Mouse (Mus musculus): Measurements from ENCODE around the gene Tmem200c. TPM values are rescaled to one million over a fixed set of nuclear protein-coding genes. Genes with fewer than 3 reads are reported as not detected.
A peak's percentile ranks its signal among the peaks of the same experiment; 100 is the strongest.

The Tmem200c gene
- total RNA-seq (2021), result 1 to 10 TPM; 6.0 to 7.0 TPM
- long read RNA-seq, result 0 reads

GRCm38 (mm10) chr17:68826323-68826722, at the start of gene Tmem200c:
Tmem200c (plus strand) TSS chr17:68826623.
- DNase-seq (ENCODE audit: low spot score in 2 of 2), result no peak

GRCm38 (mm10) chr17:68793741-68794140, 32.7 kb upstream of the Tmem200c start:
- no peak for DNase-seq (ENCODE audit: low spot score in 2 of 2)

- no peak for DNase-seq (ENCODE audit: low spot score in 2 of 2)
Observed at GRCm38 (mm10) chr17:68836655-68837012, 10.2 kb downstream of the Tmem200c start.

GRCm38 (mm10) chr17:68837013-68837858, 10.8 kb downstream of the Tmem200c start:
- DNase-seq (ENCODE audit: low spot score in 2 of 2), result peak; percentile 49 to 63

GRCm38 (mm10) chr17:68837859-68838194, 11.4 kb downstream of the Tmem200c start:
- no peak for DNase-seq (ENCODE audit: low spot score in 2 of 2)

GRCm38 (mm10) chr17:68839888-68840571, 13.6 kb downstream of the Tmem200c start:
- no peak for DNase-seq (ENCODE audit: low spot score in 2 of 2)

- DNase-seq (ENCODE audit: low spot score in 2 of 2), result peak in 1 of 2 experiments; percentile 15
Observed at GRCm38 (mm10) chr17:68840572-68840939, 14.1 kb downstream of the Tmem200c start.

- DNase-seq (ENCODE audit: low spot score in 2 of 2), result peak; percentile 70 to 80
Observed at GRCm38 (mm10) chr17:68841097-68841891, 14.9 kb downstream of the Tmem200c start.

GRCm38 (mm10) chr17:68841892-68842252, 15.4 kb downstream of the Tmem200c start:
- no peak for DNase-seq (ENCODE audit: low spot score in 2 of 2)

GRCm38 (mm10) chr17:68845931-68846330, 19.5 kb downstream of the Tmem200c start:
- peak in 1 of 2 experiments; percentile 24 for DNase-seq (ENCODE audit: low spot score in 2 of 2)

GRCm38 (mm10) chr17:68848739-68849138, 22.3 kb downstream of the Tmem200c start:
- DNase-seq (ENCODE audit: low spot score in 2 of 2), result no peak

- DNase-seq (ENCODE audit: low spot score in 2 of 2), result no peak
Observed at GRCm38 (mm10) chr17:68852171-68852966, 25.9 kb downstream of the Tmem200c start.

GRCm38 (mm10) chr17:68864175-68864574, 37.8 kb downstream of the Tmem200c start:
- DNase-seq (ENCODE audit: low spot score in 2 of 2), result no peak

- peak; percentile 25 to 52 for DNase-seq (ENCODE audit: low spot score in 2 of 2)
Observed at GRCm38 (mm10) chr17:68868439-68868838, 42.0 kb downstream of the Tmem200c start.

- DNase-seq (ENCODE audit: low spot score in 2 of 2), result no peak
Observed at GRCm38 (mm10) chr17:68874021-68874420, 47.6 kb downstream of the Tmem200c start.

- DNase-seq (ENCODE audit: low spot score in 2 of 2), result no peak
Observed at GRCm38 (mm10) chr17:68875251-68875650, 48.8 kb downstream of the Tmem200c start.

- DNase-seq (ENCODE audit: low spot score in 2 of 2), result peak; percentile 8 to 25
Observed at GRCm38 (mm10) chr17:68875917-68876495, 49.6 kb downstream of the Tmem200c start.

- DNase-seq (ENCODE audit: low spot score in 2 of 2), result peak; percentile 36 to 51
Observed at GRCm38 (mm10) chr17:68881725-68882524, 55.5 kb downstream of the Tmem200c start.

- no peak for DNase-seq (ENCODE audit: low spot score in 2 of 2)
Observed at GRCm38 (mm10) chr17:68883474-68884083, 57.2 kb downstream of the Tmem200c start.
